Mouse (Mus musculus): Measurements from ENCODE around the gene Mettl5.

- TF ChIP-seq CTCF (IDR thresholded peaks at IDR 0.05; ENCODE audit: borderline replicate concordance, insufficient read depth, low read depth, low read length) (no peak), POLR2A (IDR thresholded peaks at IDR 0.05; ENCODE audit: borderline replicate concordance, insufficient read depth, low read length) (no peak)
Observed at GRCm38 (mm10) chr2:69838707-69839106, 46.7 kb downstream of the Mettl5 start.
